In genomic region chr4:98188944-98189343, GRCm38 (mm10) we compare ENCODE assay signal across 11 mouse cellular contexts.
DNase-seq lines count a peak whose midpoint lies in the region; ATAC-seq lines count a peak whose summit lies in the region.
"Had no signal": no experiment of that assay in that cellular context is flagged by ENCODE, and none has a peak within 500 bp of the region (broad histone marks: within the 10 kb centered on the region; RNA-seq: fewer than 3 reads in every experiment).

No protein-coding gene starts in this region.

- no peak overlapping the region for H3K9ac ChIP-seq in embryonic facial prominence, embryonic 11.5 days (replicated peaks; ENCODE audit: low read length)
- H3K9ac ChIP-seq in forebrain, embryonic 15.5 days (replicated peaks), result no peak overlapping the region
- H3K9ac ChIP-seq: stomach, embryonic 15.5 days had no signal

- WGBS in embryonic facial prominence, embryonic 11.5 days, result 70% methylated on average over 7 of the region's 7 CpGs
- WGBS in embryonic facial prominence, embryonic 10.5 days, result 73% methylated on average over 7 of the region's 7 CpGs
- WGBS in forebrain, embryonic 15.5 days, result 91% methylated on average over 7 of the region's 7 CpGs

- no peak overlapping the region for H3K4me3 ChIP-seq in embryonic facial prominence, embryonic 11.5 days (ENCODE audit: low read depth, low read length)
- no peak overlapping the region for H3K4me3 ChIP-seq in embryonic facial prominence, embryonic 10.5 days
- H3K4me3 ChIP-seq in forebrain, embryonic 15.5 days, result no peak overlapping the region
- H3K4me3 ChIP-seq: stomach, embryonic 15.5 days had no signal

- DNase-seq in embryonic facial prominence, embryonic 11.5 days (ENCODE audit: low spot score), result peak; percentile 20
- no peak for DNase-seq in embryonic facial prominence, embryonic 10.5 days (ENCODE audit: low spot score)
- DNase-seq in lung, postnatal 36 days, result peak; percentile 15
- no peak for DNase-seq in lung, postnatal 10 days
- DNase-seq in kidney, postnatal 10 days, result peak; percentile 50
- DNase-seq in retina, postnatal 7 days (ENCODE audit: low read depth, low spot score), result peak; percentile 16
- no peak for DNase-seq in right cerebral cortex, postnatal 14 days
- DNase-seq: cerebellum, postnatal 36 days; thymus, postnatal 25 days had no signal

- H3K27ac ChIP-seq in embryonic facial prominence, embryonic 11.5 days (replicated peaks; ENCODE audit: low read depth, low read length), result no peak overlapping the region
- no peak overlapping the region for H3K27ac ChIP-seq in embryonic facial prominence, embryonic 10.5 days (replicated peaks)
- no peak overlapping the region for H3K27ac ChIP-seq in forebrain, embryonic 15.5 days (replicated peaks)
- H3K27ac ChIP-seq: stomach, embryonic 15.5 days had no signal

- no peaks in the 10 kb centered on the region for H3K36me3 ChIP-seq in embryonic facial prominence, embryonic 11.5 days (replicated peaks; ENCODE audit: control insufficient read depth, insufficient read depth, low read depth, low read length)
- H3K36me3 ChIP-seq in embryonic facial prominence, embryonic 10.5 days (replicated peaks), result no peaks in the 10 kb centered on the region
- no peaks in the 10 kb centered on the region for H3K36me3 ChIP-seq in forebrain, embryonic 15.5 days
- H3K36me3 ChIP-seq: stomach, embryonic 15.5 days had no signal

- H3K9me3 ChIP-seq in embryonic facial prominence, embryonic 11.5 days (replicated peaks; ENCODE audit: control insufficient read depth, low read length), result no peaks in the 10 kb centered on the region
- no peaks in the 10 kb centered on the region for H3K9me3 ChIP-seq in embryonic facial prominence, embryonic 10.5 days
- no peaks in the 10 kb centered on the region for H3K9me3 ChIP-seq in forebrain, embryonic 15.5 days
- H3K9me3 ChIP-seq: stomach, embryonic 15.5 days had no signal

- no peak for ATAC-seq in embryonic facial prominence, embryonic 11.5 days (replicated peaks; ENCODE audit: insufficient number of reproducible peaks, low FRiP score, low TSS enrichment, low read depth)
- ATAC-seq in forebrain, embryonic 15.5 days (replicated peaks), result no peak

- H3K4me2 ChIP-seq in embryonic facial prominence, embryonic 11.5 days (ENCODE audit: low read depth, low read length), result no peak overlapping the region
- H3K4me2 ChIP-seq in forebrain, embryonic 15.5 days (replicated peaks), result no peak overlapping the region
- H3K4me2 ChIP-seq: stomach, embryonic 15.5 days had no signal

- no peaks in the 10 kb centered on the region for H3K4me1 ChIP-seq in embryonic facial prominence, embryonic 11.5 days (ENCODE audit: control insufficient read depth, insufficient read depth, low read length)
- no peaks in the 10 kb centered on the region; the same call in 1 of the 2 replicates for H3K4me1 ChIP-seq in embryonic facial prominence, embryonic 10.5 days
- no peaks in the 10 kb centered on the region for H3K4me1 ChIP-seq in forebrain, embryonic 15.5 days
- H3K4me1 ChIP-seq: stomach, embryonic 15.5 days had no signal

- H3K27me3 ChIP-seq in embryonic facial prominence, embryonic 11.5 days (ENCODE audit: control insufficient read depth, insufficient read depth, low read length), result no peaks in the 10 kb centered on the region
- no peaks in the 10 kb centered on the region for H3K27me3 ChIP-seq in embryonic facial prominence, embryonic 10.5 days (replicated peaks; ENCODE audit: low read depth, poor library complexity, severe bottlenecking)
- no peaks in the 10 kb centered on the region for H3K27me3 ChIP-seq in forebrain, embryonic 15.5 days
- H3K27me3 ChIP-seq: stomach, embryonic 15.5 days had no signal

Comparison
In these comparisons a context has a peak if more than half of its experiments do, and no peak if none do; other contexts are left out.
1. DNase-seq: peak in embryonic facial prominence, embryonic 11.5 days (single experiment), lung, postnatal 36 days (single experiment), kidney, postnatal 10 days (single experiment) and retina, postnatal 7 days (single experiment); none in embryonic facial prominence, embryonic 10.5 days (single experiment), lung, postnatal 10 days (single experiment) and right cerebral cortex, postnatal 14 days (single experiment).